Mouse (Mus musculus): ENCODE measurements around the gene Fam3a.
"Not testable (repeated sequence)": the region's sequence is repeated elsewhere in the genome, so short reads cannot be mapped to it uniquely, and the experiment has no call there.

Gene Fam3a

DNA sequence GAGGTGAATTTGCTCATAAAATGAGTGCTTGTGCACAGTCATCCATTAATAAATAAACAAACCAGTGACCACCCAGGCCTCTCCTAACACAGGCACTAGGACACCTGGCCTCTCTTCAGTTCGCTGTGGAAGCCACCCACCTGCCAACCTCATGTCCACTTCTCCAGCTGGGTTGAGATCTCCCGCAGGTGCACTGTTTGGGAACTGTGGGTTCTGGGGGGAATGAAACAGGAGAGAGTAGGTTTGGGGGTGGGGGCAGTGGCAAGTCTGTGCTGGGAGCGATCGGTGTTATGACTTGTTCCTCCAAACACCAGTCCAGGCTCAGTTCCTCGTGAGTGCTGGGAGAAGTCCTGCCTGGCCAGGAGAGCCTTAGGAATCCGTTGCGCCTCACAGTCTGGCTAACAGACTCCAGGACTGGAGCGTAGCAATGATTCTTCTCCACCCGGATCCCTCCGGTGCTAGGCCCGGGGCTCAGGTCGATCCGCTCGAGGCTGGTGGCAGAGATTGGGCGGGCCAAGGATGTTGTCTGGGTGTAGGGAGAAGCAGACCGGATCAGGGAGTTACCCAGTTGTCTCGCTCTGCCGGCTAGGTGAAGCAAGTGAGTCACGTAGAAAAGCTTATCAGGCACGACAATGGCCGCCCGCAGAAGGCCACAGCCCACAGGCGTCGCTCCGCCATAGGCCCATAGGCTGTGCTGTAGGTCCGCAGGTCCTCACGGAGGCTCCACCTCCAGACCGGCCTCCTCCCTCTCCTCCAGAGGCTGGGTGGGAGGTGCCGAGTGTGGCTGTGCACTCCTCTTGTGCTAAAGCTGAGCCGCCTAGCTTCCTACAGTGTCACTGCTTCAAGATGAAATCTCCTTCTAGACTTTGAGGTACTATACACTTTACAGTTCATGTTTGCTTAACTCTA lies at the start of gene Fam3a, which contains the start of gene Ikbkg:
Gene Fam3a (minus strand): TSS at position 738 of the 909 bp plus-strand sequence.
Gene Ikbkg (plus strand): TSS at position 756 of the 909 bp plus-strand sequence.
- peak; percentile 45 for DNase-seq (ENCODE audit: low spot score)

DNA sequence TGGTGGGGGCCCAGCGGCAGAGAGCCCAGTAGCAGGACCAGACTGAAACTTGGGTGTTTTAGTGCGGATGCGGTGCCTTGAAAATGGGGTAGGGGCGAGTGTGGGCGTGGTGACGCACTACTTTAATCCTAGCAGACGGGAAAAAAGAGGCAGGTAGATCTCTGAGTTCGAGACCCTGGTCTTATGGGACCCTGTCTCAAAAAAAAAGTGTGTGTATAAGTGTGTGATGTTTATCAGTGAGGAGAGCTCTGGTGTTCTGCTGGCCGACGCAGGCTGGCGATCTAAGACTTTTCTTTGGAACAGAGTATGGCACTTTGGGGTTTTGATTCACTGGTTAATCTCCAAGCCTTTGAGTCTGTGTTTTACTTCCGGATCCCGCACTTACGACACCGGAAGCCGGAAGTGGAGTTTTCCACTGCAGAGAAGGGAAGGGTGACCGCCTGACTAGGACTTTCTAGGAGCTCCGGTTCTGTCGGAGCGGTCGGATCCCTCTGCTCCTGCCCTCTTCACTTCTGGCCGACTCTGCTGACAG lies 36.3 kb upstream of the Fam3a start:
- DNase-seq (ENCODE audit: low spot score), result peak; percentile 9

DNA sequence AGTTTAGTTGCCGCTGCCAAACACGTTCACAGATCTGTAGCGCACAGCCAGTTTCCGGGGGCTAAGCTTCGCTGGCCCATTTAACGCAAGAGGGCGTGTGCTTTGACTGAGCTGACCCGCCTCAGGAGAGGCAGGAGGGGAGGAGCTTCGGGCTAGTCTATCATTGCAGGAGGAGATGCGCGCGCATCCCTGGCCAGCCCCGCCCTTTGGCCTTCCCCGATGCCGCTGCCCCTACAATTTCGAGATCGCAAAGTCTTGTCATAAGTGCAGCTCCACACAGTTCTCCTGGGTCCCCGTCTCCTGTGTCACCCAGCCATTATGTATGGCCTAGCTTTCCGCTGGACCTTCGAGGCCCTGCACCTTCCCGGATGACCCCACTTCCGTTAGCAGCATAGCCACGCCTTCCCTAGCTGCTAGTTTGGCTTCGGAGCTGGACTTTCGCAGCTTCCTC lies 35.8 kb upstream of the Fam3a start, which contains the start of gene G6pdx:
Gene G6pdx (minus strand): TSS at position 369 of the 451 bp plus-strand sequence.
- peak; percentile 65 for DNase-seq (ENCODE audit: low spot score)

DNA sequence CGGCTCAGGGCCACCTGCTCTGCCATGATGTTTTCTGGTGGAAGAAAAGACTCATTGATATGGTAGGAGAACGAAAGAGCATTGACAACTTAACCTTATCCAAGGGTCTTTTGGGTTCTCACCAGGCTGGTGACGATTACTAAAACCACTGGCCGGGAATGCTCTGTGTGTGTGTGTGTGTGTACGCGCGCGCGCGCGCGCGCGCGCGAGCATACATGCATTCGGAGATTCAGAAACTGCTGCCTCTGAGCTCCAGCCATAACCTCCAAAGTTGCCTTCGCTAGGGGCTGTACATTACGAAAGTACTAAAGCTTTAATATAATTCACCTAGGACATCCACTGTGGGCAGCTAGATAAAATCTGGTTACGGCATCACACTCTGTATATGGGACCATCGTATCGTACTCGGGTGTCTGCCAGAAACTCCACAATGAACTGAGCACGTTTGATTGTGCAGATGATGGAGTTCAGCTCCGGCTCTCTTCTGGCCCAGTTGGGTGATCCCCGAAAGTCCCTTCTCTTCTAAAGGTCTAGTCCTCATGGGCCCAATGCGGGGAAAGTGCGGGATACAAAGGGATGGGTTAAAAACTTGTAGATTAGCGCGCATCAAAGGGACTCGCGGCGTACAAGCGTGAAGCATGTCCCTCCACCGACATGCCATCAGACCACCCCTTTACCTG lies 35.2 kb upstream of the Fam3a start:
- no peak for DNase-seq (ENCODE audit: low spot score)

DNA sequence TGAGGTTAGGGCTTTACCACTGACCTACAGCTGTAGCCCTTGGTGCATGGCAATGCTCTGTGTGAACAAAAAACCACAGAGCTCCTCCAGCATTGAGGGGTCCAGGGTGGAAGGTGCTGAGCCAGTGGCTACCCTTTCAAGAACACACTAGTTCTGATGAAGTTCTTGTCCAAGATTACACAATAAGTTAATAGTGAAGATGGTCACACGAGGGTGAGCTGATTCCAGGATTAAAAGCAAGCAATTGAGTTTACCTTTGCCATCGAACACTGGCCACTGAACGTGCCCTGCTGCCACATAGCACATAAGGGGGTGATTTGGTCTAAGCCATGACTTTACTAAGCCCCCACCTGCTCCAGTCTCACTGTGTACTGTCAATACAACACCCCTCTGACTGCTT lies 34.0 kb upstream of the Fam3a start:
- DNase-seq (ENCODE audit: low spot score), result no peak

DNA sequence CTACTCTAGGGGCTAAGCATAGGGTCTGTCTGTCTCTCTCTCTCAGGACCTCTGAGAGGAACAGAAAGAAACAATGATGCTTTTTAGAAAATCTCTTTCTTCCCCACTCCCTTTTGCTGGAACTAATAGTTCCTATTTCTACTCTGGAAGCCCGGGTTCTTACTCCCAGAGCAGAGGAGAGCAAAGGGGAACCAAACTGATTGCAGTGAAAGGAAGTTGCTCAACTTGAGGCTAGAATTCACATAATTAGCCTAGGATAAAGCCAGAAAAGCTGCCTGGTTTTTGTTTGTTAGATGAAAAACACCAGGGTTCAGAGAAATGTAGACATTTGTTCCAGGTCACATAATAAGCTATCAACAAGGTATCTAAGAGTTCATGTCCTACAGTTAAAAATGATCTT lies 33.2 kb upstream of the Fam3a start:
- DNase-seq (ENCODE audit: low spot score), result no peak

DNA sequence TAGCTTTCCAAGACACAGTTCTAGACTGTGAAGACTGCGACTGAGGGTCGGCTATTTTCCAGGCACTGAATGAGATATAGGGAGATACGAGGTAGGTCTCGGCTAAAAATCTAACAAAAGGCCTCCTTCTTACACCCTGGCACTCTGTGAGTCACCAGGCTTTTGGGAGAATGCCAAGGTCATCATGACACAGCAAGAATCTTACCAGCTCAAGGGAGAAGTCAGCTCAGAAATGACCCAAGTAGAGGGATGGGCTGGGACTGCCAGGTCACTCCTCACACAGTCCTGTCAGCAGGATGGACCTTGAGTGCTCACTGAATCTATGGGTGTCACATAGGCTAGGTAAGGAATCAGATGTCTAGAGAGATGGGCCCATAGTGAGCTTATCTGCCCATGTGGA lies 32.1 kb upstream of the Fam3a start:
- DNase-seq (ENCODE audit: low spot score), result no peak

DNA sequence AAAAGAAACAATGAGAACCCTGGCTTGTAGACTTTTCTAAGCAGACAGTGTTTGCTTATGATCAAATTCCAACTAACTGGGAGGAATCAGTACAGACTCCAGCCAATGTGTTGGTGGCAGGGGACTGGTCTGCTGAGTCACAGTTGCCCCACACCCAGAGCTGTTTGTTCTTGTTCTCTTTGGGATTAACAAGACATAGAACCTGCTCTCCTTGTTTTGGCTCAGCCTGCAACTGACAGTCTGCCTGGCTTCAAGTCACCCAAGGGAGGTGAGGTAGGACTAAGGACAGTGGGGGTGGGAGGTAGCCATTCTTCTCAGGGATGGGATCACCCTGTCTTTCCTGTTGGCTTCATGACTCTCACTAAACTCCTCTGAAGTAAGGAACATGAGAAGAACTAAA lies 31.4 kb upstream of the Fam3a start:
- no peak for DNase-seq (ENCODE audit: low spot score)

DNA sequence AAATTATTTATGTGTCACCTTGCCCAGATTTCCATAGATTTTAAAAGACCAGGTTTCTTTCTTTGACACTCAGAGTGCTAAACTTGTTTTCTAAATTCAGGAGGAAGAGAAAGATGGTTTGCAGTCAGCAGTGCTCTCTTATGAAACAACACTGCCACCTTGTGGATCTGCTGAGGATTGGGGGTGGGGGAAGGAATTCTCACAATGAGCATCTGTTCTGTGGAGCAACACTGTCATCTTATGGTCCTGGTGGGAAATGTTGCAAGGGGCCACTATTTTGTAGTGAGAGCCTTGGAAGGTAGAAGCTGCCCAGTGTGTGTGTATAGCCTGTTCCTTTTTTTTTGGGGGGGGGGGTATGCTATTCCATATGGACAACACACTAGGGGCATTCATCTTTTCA lies 20.3 kb upstream of the Fam3a start:
- DNase-seq (ENCODE audit: low spot score), result peak; percentile 23

DNA sequence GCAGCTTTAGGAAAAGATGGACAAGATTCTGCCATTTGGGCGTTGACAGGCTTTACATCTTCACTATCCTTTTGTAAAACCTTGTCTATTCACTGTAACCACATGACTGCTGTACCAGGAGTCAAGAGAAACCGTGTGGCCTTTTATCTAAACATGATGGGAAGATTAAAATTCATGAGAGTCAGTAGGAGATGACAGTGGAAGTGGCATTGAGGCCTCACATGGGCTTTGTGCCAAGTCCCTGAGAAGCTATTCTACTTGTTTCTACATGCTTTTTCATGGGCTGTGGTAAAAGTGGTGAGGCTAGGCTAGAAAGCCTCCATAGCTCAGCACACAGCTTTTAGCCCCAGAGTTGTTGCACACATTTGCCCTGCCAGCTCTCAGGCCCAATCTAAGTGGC lies 15.3 kb upstream of the Fam3a start:
- DNase-seq (ENCODE audit: low spot score), result no peak

DNA sequence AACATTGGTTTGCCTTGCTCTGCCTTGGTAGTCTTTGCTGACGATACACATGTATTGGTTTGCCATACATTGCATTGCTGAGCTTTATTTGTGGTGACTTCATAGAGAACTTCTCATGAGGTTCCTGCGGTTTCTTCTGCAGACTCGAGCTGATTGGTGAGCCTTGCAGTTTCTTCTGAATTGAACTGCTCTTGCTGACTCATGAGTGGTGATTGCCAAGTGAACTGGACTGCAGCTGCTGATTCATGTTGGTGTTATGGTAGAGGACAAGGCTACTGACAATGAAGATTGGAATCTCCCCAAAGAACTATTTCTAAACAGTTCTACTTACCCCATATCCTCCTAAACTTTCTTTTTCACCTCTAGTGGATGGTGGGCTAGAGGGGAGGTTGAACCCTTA lies 7.1 kb upstream of the Fam3a start:
- no peak for DNase-seq (ENCODE audit: low spot score)

DNA sequence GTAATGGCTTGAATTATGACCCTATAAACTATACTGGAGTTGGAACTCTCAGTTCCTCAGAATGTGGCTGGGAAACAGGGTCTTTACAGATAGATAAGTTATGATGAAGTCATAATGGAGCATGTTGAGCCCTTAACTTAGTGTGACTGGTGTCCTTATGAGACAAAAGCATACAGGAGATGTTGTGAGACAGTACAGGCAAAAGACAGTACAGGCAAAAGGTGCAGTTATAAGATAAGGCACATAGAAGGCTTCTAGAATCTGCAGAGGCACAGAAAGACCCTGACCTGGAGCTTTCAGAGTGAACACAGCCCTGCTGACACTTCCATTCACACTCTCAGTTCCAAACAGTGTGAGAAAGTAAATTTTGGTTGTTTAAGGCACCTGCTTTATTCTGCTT lies 4.9 kb downstream of the Fam3a start:
- no peak for DNase-seq (ENCODE audit: low spot score)

DNA sequence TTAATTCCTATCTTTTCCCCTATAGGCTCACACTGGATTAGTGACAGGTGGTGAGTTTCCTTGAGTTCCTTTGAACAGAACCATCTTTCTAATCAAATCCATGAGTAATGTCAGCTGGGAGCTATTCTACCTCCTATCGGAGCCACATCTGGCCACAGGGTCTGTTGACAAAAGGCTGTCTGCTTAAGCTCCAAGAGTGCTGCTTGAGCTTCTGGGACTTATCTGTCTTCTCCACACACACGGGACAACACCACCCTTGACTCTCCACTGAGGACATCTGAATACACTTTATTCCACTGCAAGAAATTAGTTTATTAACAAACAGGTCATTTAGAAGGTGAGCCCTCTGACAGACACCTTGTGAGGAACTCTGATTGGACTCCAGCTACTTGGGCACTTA lies 8.6 kb downstream of the Fam3a start:
- no peak for DNase-seq (ENCODE audit: low spot score)

DNA sequence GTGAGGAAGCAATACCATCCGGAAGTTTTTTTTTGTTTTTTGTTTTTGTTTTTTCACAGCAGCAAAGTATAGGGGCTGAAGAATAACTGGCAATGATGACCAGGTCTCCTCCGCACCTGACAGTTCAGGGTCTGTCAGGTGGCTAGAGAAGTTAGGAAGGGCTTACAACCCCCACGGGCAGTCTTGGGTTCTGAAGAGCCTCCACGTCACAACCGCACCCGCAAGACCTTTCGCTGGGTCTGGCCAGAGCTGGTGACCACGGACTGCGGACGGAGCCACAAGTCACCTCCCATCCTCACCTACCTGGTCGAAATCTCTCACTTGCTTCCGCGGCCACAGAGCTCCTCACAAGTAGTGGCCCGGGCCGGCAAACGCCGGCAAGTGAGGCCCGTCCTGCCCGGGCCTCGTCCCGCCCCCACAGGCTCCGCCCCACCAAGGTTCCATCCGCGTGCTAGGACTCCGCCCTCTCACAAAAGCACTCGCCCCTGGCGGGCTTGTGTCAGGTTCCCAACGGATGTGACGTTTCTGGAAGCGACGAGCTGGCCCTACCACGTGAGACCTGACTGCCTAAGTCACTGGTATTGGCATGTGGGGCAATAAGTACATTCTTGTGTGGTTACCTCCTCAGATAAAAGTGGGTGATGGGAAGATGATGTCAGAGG lies 20.1 kb downstream of the Fam3a start, which contains the start of the genes Ubl4a and Slc10a3:
Gene Ubl4a (minus strand): TSS at position 331 of the 662 bp plus-strand sequence.
Gene Slc10a3 (minus strand): TSS at position 462 of the 662 bp plus-strand sequence.
- no peak for DNase-seq (ENCODE audit: low spot score)

DNA sequence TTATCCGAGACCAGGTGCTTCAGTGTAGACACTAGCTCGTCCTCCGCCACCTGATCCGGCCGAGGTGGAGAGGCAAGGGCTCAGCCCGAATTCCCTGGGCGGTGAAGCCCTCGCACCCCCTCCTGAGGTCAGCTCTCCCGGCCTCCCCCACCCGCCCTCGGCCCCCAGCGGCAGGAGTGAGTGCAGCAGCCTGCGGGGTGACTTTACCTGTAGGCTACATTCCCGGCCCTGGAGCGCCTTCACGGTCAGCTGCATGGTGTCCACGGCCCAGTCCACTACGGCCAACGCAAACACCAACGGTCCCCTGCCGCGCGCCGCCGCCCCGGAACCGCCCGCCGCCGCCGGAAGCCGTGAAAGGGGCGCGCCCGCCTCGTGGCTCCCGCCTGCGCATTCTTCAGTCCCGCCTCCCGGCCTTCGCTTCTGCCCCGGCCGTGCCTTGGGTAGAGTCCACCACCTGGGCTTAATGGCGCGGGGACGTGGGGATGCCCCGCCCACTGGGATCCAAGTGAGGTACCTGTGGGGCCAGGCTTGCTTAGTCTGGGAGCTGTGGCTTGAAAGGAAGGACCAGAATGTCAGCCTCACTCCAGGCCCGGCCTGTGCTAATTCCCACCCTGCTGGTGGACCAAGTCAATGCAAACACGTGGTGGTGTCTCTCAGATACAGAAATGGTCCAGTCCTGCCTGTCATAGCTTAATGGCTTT lies 24.7 kb downstream of the Fam3a start:
- no peak for DNase-seq (ENCODE audit: low spot score)

DNA sequence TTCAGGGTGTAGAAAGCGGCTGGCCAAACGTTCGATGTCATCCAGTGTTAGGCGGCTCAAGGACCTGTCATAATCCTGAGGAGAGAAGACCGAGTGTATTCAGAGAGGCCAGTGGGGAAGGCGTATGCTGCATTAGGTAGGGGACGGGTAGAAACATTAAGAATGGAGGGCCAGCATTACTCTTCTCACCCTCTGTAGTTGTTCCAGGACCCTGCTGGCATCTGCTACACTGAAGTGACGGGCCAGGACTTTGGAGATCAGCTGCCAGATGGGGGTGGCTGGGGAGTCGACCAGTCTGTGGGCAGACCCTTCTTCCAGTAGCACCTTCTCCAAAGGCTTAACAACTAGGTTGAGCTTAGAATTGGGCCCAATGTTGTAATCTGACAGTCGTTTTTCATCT lies 25.6 kb downstream of the Fam3a start:
- DNase-seq (ENCODE audit: low spot score), result no peak

DNA sequence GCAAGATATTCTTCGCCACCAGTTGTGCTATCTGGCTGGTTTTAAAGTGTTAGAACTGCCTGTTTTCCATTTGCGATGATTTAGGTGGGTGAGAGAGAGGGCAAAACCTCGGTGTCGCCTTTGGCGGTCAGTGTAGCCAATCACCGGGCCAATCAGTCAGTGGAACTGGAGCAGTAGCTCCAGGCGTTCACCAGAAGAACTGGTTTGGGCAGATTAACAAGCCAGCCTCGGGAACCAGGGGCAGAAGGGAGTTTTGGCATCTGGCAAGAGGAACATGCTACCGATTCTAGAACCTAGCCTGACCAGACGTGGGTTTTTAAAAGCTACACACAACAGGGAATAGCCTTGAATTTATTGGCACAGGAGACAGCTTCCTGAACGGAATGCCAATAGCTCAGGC lies 33.9 kb downstream of the Fam3a start:
- no peak for DNase-seq (ENCODE audit: low spot score)

DNA sequence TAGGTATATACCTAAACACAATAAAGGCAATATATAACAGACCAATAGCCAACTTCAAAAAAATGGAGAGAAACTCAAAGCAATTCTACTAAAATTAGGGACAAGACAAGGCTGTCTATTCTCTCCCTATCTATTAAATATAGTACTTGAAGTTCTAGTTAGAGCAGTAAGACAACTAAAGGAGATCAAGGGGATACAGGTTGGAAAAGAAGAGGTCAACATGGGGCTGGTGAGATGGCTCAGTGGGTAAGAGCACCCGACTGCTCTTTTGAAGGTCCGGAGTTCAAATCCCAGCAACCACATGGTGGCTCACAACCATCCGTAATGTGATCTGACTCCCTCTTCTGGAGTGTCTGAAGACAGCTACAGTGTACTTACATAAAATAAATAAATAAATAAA lies 36.0 kb downstream of the Fam3a start:
- not testable (repeated sequence) for DNase-seq (ENCODE audit: low spot score)

DNA sequence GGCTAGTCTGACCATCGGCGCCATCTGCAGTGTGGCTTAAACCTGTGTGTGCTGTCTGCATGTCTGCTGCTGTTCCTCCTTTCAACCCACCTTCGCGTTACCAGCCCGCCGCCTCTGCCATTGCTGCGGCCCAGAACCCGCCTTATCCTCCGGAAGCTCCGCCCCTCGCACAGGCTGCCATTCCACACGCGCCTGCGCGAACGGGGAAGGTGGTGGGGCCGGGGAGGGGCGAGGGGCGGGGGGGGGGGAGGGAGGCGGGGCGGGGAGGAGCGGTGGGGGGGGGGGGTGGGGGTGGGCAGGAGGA lies 39.7 kb downstream of the Fam3a start, which contains the start of gene Lage3:
Gene Lage3 (minus strand): TSS at position 152 of the 304 bp plus-strand sequence.
- peak; percentile 50 for DNase-seq (ENCODE audit: low spot score)

DNA sequence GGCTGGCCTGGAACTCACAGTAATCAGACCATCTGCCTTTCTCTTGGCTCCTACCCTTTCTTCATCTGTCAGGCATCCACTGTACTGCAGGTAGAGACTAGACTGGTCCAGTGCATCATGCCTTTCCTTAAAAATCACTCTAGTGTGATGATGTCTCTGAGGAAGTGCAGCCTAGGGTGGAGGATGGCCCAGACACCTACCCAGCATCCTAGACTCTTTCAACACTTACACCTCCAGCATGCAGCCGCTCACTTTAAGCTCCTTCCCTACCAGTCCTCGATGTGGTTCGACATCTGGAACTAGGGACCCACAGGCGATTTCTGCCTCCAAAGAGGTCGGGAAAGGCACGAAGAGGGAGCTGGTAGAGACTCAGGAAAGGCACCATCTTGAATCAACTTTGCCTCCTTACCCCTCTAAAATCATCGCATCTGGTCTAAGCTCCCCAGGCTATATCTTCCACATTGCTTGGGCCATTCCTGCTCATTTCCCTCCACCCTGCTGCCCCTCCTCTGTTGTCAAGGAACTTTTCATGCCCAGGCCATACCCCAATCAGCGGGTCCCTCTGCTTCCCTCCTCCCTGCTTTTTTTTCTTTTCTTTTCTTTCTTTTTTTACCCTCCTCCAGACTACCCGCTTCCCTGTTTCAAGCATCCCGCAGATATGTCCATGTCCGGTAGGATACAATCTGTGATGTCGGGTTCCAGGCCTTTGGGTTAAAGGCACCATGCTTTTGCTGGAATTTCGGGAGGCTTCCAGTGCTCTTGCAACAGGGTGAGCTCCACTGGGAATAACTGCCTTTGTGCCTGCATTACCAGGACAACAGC lies 40.2 kb downstream of the Fam3a start:
- DNase-seq (ENCODE audit: low spot score), result no peak

Data from ovary, postnatal 10 days (tissue).